Mouse (Mus musculus): ENCODE results near the gene Elof1.

DNA sequence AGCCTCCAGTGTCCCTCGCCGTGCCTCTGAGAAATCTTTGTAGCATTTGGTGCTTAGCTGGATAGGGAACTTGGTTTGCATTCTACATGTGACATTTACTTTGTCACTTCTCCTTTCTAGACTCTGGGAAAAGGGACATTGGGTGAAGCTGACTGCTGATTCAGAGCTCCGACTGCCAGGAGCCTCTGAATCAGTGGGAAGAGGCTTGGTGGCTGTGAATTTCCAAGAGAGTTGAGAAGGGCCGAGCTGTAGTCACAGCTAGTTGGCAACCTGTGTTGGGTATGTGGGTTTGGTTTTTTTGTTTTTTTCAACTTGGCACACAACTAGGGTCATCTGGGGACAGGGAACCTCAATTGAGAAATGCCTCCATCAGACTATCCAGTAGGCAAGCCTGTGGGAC is 2.6 kb upstream of the Elof1 start:
- no peak for TF ChIP-seq GATA1 (IDR thresholded peaks at IDR 0.05; ENCODE audit: low read length)
- TF ChIP-seq TAL1 (IDR thresholded peaks at IDR 0.05; ENCODE audit: low read length): no peak

Data from erythroblast, embryonic 14.5 days (primary cell).